Mouse (Mus musculus): ENCODE measurements at regions not wholly inside any gene's neighbourhood (a gene's known extent, or its start where the extent isn't known, plus 50 kb on each side); places are given as distances from the start of the nearest gene placed in this dataset.

DNA sequence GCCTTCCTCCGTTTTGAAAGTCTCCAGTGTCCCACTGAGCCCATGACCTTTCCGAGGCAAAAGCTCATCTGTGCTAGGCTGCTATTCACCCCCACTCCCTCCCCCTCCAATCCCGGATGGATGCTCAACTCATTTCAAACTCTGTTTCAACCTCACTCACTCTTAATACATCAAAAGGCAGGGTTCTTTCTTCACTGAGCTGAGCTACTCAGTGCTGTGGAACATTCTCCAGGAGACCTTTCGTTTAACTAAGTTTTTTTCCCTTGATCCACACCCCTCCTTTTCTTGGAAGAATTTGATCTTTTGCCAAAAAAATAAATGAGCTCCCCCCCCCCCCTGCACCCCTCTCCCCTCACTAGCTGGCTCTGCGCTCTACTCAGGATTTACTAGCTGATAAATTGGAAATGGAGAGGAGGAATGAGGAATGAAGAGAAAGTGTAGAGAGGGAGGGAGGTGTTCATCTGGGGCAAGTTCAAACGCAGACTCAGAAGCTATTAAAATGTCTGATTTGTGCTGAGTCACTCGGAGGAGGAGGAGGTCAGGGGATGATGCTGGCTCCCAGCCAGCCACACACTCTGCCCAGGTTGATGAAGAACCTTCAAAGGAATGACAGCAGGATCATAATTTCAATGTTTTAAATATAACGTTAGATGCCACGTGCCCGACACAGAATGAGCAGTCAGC lies 491.5 kb upstream of the Tnp1 start:
- in situ Hi-C loops (cut with MboI; ENCODE audit: low pct_ligation_motif_present, low pct_unique_long_range_greater_than_20kb, low sequenced_read_pairs) (no loop called here), dilution Hi-C loops (cut with MboI; ENCODE audit: extremely low pct_ligation_motif_present, extremely low pct_unique_long_range_greater_than_20kb, low sequenced_read_pairs) (no loop called here)
- Histone ChIP-seq H3K79me2 (replicated peaks; ENCODE audit: control insufficient read depth, extremely low read depth, insufficient read depth, poor library complexity, severe bottlenecking) (no peaks in the 10 kb centered on the region), H3K27ac (ENCODE audit: insufficient read depth, low read depth) (no peak overlapping the region), H3K9ac (ENCODE audit: insufficient read depth, low read depth) (no peak overlapping the region), H3K4me2 (ENCODE audit: insufficient read depth, low read depth, poor library complexity, severe bottlenecking) (no peak overlapping the region), H3K9me3 (replicated peaks; ENCODE audit: low read length) (no peaks in the 10 kb centered on the region), H3K4me1 (ENCODE audit: control insufficient read depth in 1 of 2, insufficient read depth in 2 of 2) (no peaks in the 10 kb centered on the region), H3K36me3 (replicated peaks in 1 of 2; ENCODE audit: control insufficient read depth in 1 of 2, insufficient read depth in 1 of 2, low read length in 1 of 2) (no peaks in the 10 kb centered on the region), H3K4me3 (replicated peaks in 1 of 3; ENCODE audit: low read depth in 2 of 3, low read length in 2 of 3, poor library complexity in 1 of 3) (no peak overlapping the region), H3K27me3 (replicated peaks) (peaks cover 59% of the 10 kb centered on the region)
- DNase-seq (ENCODE audit: extremely low read depth) = no peak
- TF ChIP-seq RAD21 (IDR thresholded peaks at IDR 0.05; ENCODE audit: low read depth, low read length) (no peak), ZNF384 (IDR thresholded peaks at IDR 0.05; ENCODE audit: low read depth, low read length) (no peak), MAX (IDR thresholded peaks at IDR 0.05; ENCODE audit: low read length) (no peak), NELFE (IDR thresholded peaks at IDR 0.05; ENCODE audit: low read depth, low read length) (no peak)

DNA sequence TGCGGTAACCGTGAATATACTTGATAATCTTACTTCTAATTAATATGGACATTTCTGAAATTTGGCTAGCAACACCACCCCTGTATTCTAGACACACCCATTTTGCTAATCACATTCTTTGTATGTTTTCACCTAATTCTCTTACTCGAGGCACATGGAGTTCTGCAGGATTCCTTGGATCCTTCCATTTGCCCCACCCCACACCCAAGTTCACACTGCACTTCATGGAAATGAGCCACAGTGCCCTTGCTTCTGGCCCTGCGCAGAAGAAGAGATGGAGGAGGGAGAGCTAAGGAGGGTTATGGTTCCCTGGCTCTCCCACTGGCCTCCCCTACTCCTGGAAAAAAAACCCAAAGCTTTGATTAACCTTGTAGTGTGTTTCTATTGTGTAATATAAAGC lies 487.9 kb upstream of the Tnp1 start:
- dilution Hi-C loops (cut with MboI; ENCODE audit: extremely low pct_ligation_motif_present, extremely low pct_unique_long_range_greater_than_20kb, low sequenced_read_pairs) (no loop called here), in situ Hi-C loops (cut with MboI; ENCODE audit: low pct_ligation_motif_present, low pct_unique_long_range_greater_than_20kb, low sequenced_read_pairs) (no loop called here)
- Histone ChIP-seq H3K9ac (ENCODE audit: insufficient read depth, low read depth) (no peak overlapping the region), H3K4me3 (replicated peaks in 1 of 3; ENCODE audit: low read depth in 2 of 3, low read length in 2 of 3, poor library complexity in 1 of 3) (no peak overlapping the region), H3K27ac (ENCODE audit: insufficient read depth, low read depth) (no peak overlapping the region), H3K27me3 (replicated peaks) (peaks cover 46% of the 10 kb centered on the region), H3K36me3 (replicated peaks in 1 of 2; ENCODE audit: control insufficient read depth in 1 of 2, insufficient read depth in 1 of 2, low read length in 1 of 2) (no peaks in the 10 kb centered on the region), H3K4me1 (ENCODE audit: control insufficient read depth in 1 of 2, insufficient read depth in 2 of 2) (no peaks in the 10 kb centered on the region), H3K79me2 (replicated peaks; ENCODE audit: control insufficient read depth, extremely low read depth, insufficient read depth, poor library complexity, severe bottlenecking) (no peaks in the 10 kb centered on the region), H3K4me2 (ENCODE audit: insufficient read depth, low read depth, poor library complexity, severe bottlenecking) (no peak overlapping the region), H3K9me3 (replicated peaks; ENCODE audit: low read length) (no peaks in the 10 kb centered on the region)
- no peak for DNase-seq (ENCODE audit: extremely low read depth)
- TF ChIP-seq HCFC1 (IDR thresholded peaks at IDR 0.05; ENCODE audit: low read depth, low read length) (no peak), RAD21 (IDR thresholded peaks at IDR 0.05; ENCODE audit: low read depth, low read length) (no peak), TBP (conservative IDR thresholded peaks at IDR 0.05; ENCODE audit: low read depth, low read length) (no peak), USF1 (IDR thresholded peaks at IDR 0.05; ENCODE audit: low read depth, low read length) (no peak), MAZ (IDR thresholded peaks at IDR 0.05; ENCODE audit: low read depth, low read length) (no peak)

DNA sequence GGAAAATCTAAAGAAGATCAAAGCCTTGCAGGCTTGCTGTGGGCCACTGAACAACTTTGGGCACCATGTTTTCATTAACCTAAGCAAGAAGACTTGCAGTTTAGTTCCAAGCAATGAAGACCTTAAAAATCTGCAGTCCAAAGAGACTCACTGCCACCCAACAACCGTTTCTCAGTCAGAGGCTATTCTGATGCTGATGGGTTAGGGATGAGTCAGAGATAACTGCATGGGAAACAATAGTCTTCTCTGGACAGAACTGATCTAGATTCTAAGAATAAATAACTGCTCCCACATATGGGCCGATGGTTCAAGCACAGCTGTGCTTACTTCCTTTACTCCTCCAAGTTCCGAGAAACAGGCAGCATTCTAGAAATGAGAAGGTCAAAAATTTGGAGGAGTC lies 485.0 kb upstream of the Tnp1 start:
- H3K4me1 ChIP-seq (ENCODE audit: control insufficient read depth in 1 of 2, insufficient read depth in 2 of 2) = no peaks in the 10 kb centered on the region
- no peak overlapping the region for H3K4me2 ChIP-seq (ENCODE audit: insufficient read depth, low read depth, poor library complexity, severe bottlenecking)
- dilution Hi-C loops (cut with MboI; ENCODE audit: extremely low pct_ligation_motif_present, extremely low pct_unique_long_range_greater_than_20kb, low sequenced_read_pairs) = no loop called here
- H3K4me3 ChIP-seq (replicated peaks in 1 of 3; ENCODE audit: low read depth in 2 of 3, low read length in 2 of 3, poor library complexity in 1 of 3) = no peak overlapping the region
- H3K27me3 ChIP-seq (replicated peaks) = peaks cover 43% of the 10 kb centered on the region
- H3K27ac ChIP-seq (ENCODE audit: insufficient read depth, low read depth) = no peak overlapping the region
- no peaks in the 10 kb centered on the region for H3K36me3 ChIP-seq (replicated peaks in 1 of 2; ENCODE audit: control insufficient read depth in 1 of 2, insufficient read depth in 1 of 2, low read length in 1 of 2)
- H3K9me3 ChIP-seq (replicated peaks; ENCODE audit: low read length) = no peaks in the 10 kb centered on the region
- H3K79me2 ChIP-seq (replicated peaks; ENCODE audit: control insufficient read depth, extremely low read depth, insufficient read depth, poor library complexity, severe bottlenecking) = no peaks in the 10 kb centered on the region
- TF ChIP-seq SMC3 (IDR thresholded peaks at IDR 0.05; ENCODE audit: low read depth, low read length) = no peak
- no peak for TF ChIP-seq UBTF (IDR thresholded peaks at IDR 0.05; ENCODE audit: low read depth, low read length)
- no peak for TF ChIP-seq NELFE (IDR thresholded peaks at IDR 0.05; ENCODE audit: low read depth, low read length)
- no peak for TF ChIP-seq HCFC1 (IDR thresholded peaks at IDR 0.05; ENCODE audit: low read depth, low read length)
- TF ChIP-seq RAD21 (IDR thresholded peaks at IDR 0.05; ENCODE audit: low read depth, low read length) = no peak
- TF ChIP-seq MAZ (IDR thresholded peaks at IDR 0.05; ENCODE audit: low read depth, low read length) = no peak
- TF ChIP-seq JUND (conservative IDR thresholded peaks at IDR 0.05; ENCODE audit: low read depth, low read length) = no peak
- no peak for TF ChIP-seq EP300 (IDR thresholded peaks at IDR 0.05; ENCODE audit: low read length)
- no peak for TF ChIP-seq KAT2A (IDR thresholded peaks at IDR 0.05; ENCODE audit: insufficient replicate concordance, low read length)
- no peak for TF ChIP-seq ZMIZ1 (IDR thresholded peaks at IDR 0.05; ENCODE audit: low read depth, low read length)
- TF ChIP-seq USF2 (conservative IDR thresholded peaks at IDR 0.05; ENCODE audit: low read depth, low read length) = no peak
- TF ChIP-seq ZNF384 (IDR thresholded peaks at IDR 0.05; ENCODE audit: low read depth, low read length) = no peak
- no peak for TF ChIP-seq ELF1 (IDR thresholded peaks at IDR 0.05; ENCODE audit: low read depth, low read length)
- no peak for TF ChIP-seq POLR2A (IDR thresholded peaks at IDR 0.05; ENCODE audit: low read depth, low read length)
- TF ChIP-seq TBP (conservative IDR thresholded peaks at IDR 0.05; ENCODE audit: low read depth, low read length) = no peak
- TF ChIP-seq CTCF (conservative IDR thresholded peaks at IDR 0.05 in 1 of 2, IDR thresholded peaks at IDR 0.05 in 1 of 2; ENCODE audit: low read depth in 2 of 2, low read length in 2 of 2) = no peak
- no peak for TF ChIP-seq RCOR1 (conservative IDR thresholded peaks at IDR 0.05; ENCODE audit: low read depth, low read length)
- no peak for TF ChIP-seq ETS1 (conservative IDR thresholded peaks at IDR 0.05; ENCODE audit: low read depth, low read length)
- no peak for TF ChIP-seq SIN3A (IDR thresholded peaks at IDR 0.05; ENCODE audit: low read length)
- DNase-seq (ENCODE audit: extremely low read depth) = no peak
- in situ Hi-C loops (cut with MboI; ENCODE audit: low pct_ligation_motif_present, low pct_unique_long_range_greater_than_20kb, low sequenced_read_pairs) = no loop called here
- H3K9ac ChIP-seq (ENCODE audit: insufficient read depth, low read depth) = no peak overlapping the region
